In the genomic region with DNA sequence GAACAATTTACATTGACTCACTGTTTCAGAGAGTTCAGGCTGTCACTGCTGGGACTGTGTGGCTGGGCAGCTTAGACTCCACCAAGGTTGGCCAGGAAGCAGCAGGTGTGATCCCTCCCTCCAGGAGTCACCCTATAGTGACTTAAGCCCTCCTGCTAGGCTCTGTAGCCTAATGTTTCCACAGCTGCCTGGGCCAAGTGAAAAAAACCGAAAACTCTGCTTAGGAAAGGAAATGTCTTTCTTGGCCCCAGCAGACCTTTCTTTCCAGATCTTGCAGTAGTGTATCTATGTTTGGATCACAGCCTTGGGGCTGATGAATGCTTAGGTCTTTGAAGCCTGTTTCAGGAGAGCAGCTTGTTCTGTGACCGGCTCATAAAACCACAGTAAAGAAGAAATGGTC, we compare ENCODE assay signal across 18 mouse cellular contexts. TPM values are rescaled to one million over a fixed set of nuclear protein-coding genes. Genes with fewer than 3 reads are reported as not detected.
A peak's percentile ranks its signal among the peaks of the same experiment; 100 is the strongest.
DNase-seq lines count a peak whose midpoint lies in the region; ATAC-seq and TF ChIP-seq lines count a peak whose summit lies in the region.
"Had no signal": no experiment of that assay in that cellular context is flagged by ENCODE, and none has a peak within 500 bp of the region (broad histone marks: within the 10 kb centered on the region; RNA-seq: fewer than 3 reads in every experiment).

No protein-coding gene starts in this region.

- H3K4me2 ChIP-seq in intestine, embryonic 14.5 days (ENCODE audit: low read length), result no peak overlapping the region
- no peak overlapping the region for H3K4me2 ChIP-seq in intestine, postnatal 0 days (replicated peaks; ENCODE audit: low read depth)
- H3K4me2 ChIP-seq in limb, embryonic 11.5 days (ENCODE audit: low read depth, severe bottlenecking), result no peak overlapping the region
- H3K4me2 ChIP-seq: forebrain, embryonic 12.5 days; midbrain, embryonic 12.5 days; neural tube, embryonic 13.5 days had no signal

- H3K36me3 ChIP-seq in intestine, embryonic 14.5 days (ENCODE audit: control insufficient read depth, insufficient read depth, low read length), result no peaks in the 10 kb centered on the region
- H3K36me3 ChIP-seq in intestine, postnatal 0 days (ENCODE audit: control insufficient read depth, insufficient read depth), result no peaks in the 10 kb centered on the region
- H3K36me3 ChIP-seq in limb, embryonic 11.5 days (ENCODE audit: control insufficient read depth, insufficient read depth, low read length), result no peaks in the 10 kb centered on the region
- H3K36me3 ChIP-seq: forebrain, embryonic 12.5 days; midbrain, embryonic 12.5 days; neural tube, embryonic 13.5 days had no signal

- TF ChIP-seq CTCF in intestine, postnatal 0 days (IDR thresholded peaks at IDR 0.05; ENCODE audit: low read depth), result no peak

- DNase-seq in adrenal gland, postnatal 14 days, result peak; percentile 2
- no peak for DNase-seq in adrenal gland, postnatal 10 days
- DNase-seq in intestine, embryonic 14.5 days (ENCODE audit: low spot score), result no peak
- DNase-seq in NIH3T3 (ENCODE audit: low read depth), result peak; percentile 19
- DNase-seq in limb, embryonic 11.5 days (ENCODE audit: low spot score), result no peak
- DNase-seq in adrenal gland, postnatal 36 days, result no peak
- DNase-seq in testis, postnatal 10 days (ENCODE audit: low spot score), result no peak
- DNase-seq: cerebellum, postnatal 36 days; gastrocnemius, postnatal 25 days; lung, postnatal 10 days; right cerebral cortex, adult 18-20 months; thymus, postnatal 25 days had no signal

- 27% methylated on average over 2 of the region's 2 CpGs for whole genome bisulfite sequencing in intestine, embryonic 14.5 days
- 37% methylated on average over 2 of the region's 2 CpGs for WGBS in intestine, postnatal 0 days
- 46% methylated on average over 2 of the region's 2 CpGs for WGBS in limb, embryonic 11.5 days

- H3K27me3 ChIP-seq in intestine, embryonic 14.5 days (replicated peaks; ENCODE audit: control insufficient read depth, insufficient read depth, low read length), result no peaks in the 10 kb centered on the region
- no peaks in the 10 kb centered on the region for H3K27me3 ChIP-seq in intestine, postnatal 0 days (replicated peaks; ENCODE audit: control insufficient read depth, insufficient read depth, low read length)
- no peaks in the 10 kb centered on the region for H3K27me3 ChIP-seq in limb, embryonic 11.5 days (ENCODE audit: control insufficient read depth, insufficient read depth, low read length)
- H3K27me3 ChIP-seq: forebrain, embryonic 12.5 days; midbrain, embryonic 12.5 days; neural tube, embryonic 13.5 days had no signal

- peak overlapping the region; percentile 62; the same call in 1 of the 2 replicates for H3K27ac ChIP-seq in intestine, embryonic 14.5 days (ENCODE audit: low read depth)
- no peak overlapping the region for H3K27ac ChIP-seq in intestine, postnatal 0 days (ENCODE audit: low read depth, low read length)
- peak overlapping the region; percentile 78; the same call in 1 of the 2 replicates for H3K27ac ChIP-seq in limb, embryonic 11.5 days (replicated peaks; ENCODE audit: low read depth, low read length)
- H3K27ac ChIP-seq: hindbrain, postnatal 0 days had no signal

- no peak for ATAC-seq in intestine, embryonic 14.5 days (replicated peaks; ENCODE audit: low FRiP score, low TSS enrichment, low read depth)
- ATAC-seq in intestine, postnatal 0 days, result no peak
- no peak for ATAC-seq in limb, embryonic 11.5 days (ENCODE audit: insufficient number of reproducible peaks, low FRiP score, low TSS enrichment, low read depth)

- peaks cover 14% of the 10 kb centered on the region for H3K4me1 ChIP-seq in intestine, embryonic 14.5 days (replicated peaks; ENCODE audit: control insufficient read depth, insufficient read depth, low read length)
- H3K4me1 ChIP-seq in intestine, postnatal 0 days (replicated peaks; ENCODE audit: control insufficient read depth, insufficient read depth, low read length), result no peaks in the 10 kb centered on the region
- peaks cover 14% of the 10 kb centered on the region for H3K4me1 ChIP-seq in limb, embryonic 11.5 days (ENCODE audit: control insufficient read depth, insufficient read depth, low read length)

- no peak overlapping the region for H3K4me3 ChIP-seq in intestine, embryonic 14.5 days (ENCODE audit: low read depth, low read length)
- no peak overlapping the region for H3K4me3 ChIP-seq in intestine, postnatal 0 days (ENCODE audit: low read depth, low read length)
- no peak overlapping the region for H3K4me3 ChIP-seq in limb, embryonic 11.5 days (ENCODE audit: low read depth, low read length)
- H3K4me3 ChIP-seq: forebrain, embryonic 12.5 days; midbrain, embryonic 12.5 days; neural tube, embryonic 13.5 days had no signal

- no peak overlapping the region for H3K9ac ChIP-seq in intestine, embryonic 14.5 days (ENCODE audit: low read length)
- H3K9ac ChIP-seq in intestine, postnatal 0 days (ENCODE audit: low read depth, low read length), result no peak overlapping the region
- H3K9ac ChIP-seq in limb, embryonic 11.5 days (ENCODE audit: low read length), result no peak overlapping the region
- H3K9ac ChIP-seq: forebrain, embryonic 12.5 days; neural tube, embryonic 13.5 days had no signal

- no peaks in the 10 kb centered on the region for H3K9me3 ChIP-seq in intestine, embryonic 14.5 days (ENCODE audit: control insufficient read depth, low read length)
- no peaks in the 10 kb centered on the region for H3K9me3 ChIP-seq in intestine, postnatal 0 days (ENCODE audit: control insufficient read depth)
- H3K9me3 ChIP-seq in limb, embryonic 11.5 days (ENCODE audit: control insufficient read depth, low read length), result no peaks in the 10 kb centered on the region
- H3K9me3 ChIP-seq: forebrain, embryonic 12.5 days; G1E had no signal

RNA-seq across cellular contexts. Expression of a gene that starts 15.4 kb away (rescaled TPM):
- total RNA-seq in adrenal gland, postnatal 14 days (2021), result 42.1 and 56.4 TPM in 2 replicates
- 10 to 100 TPM; 43.7 to 50.5 TPM for total RNA-seq in adrenal gland, postnatal 10 days (2021)
- 160 and 162 TPM in 2 replicates for polyA plus RNA-seq in intestine, embryonic 14.5 days (2014; fragmentation: Nextera tagmentation; extraction: Ambion mirVana)
- 36.9 and 37.4 TPM in 2 replicates for polyA plus RNA-seq in intestine, postnatal 0 days (2015; fragmentation: Nextera tagmentation; extraction: Ambion mirVana)
- 439 and 485 TPM in 2 replicates for polyA plus RNA-seq in limb, embryonic 11.5 days (2014; fragmentation: Nextera tagmentation; extraction: Ambion mirVana)
- 10 to 100 TPM; 17.3 to 23.5 TPM for total RNA-seq in adrenal gland, postnatal 36 days (2021)

RNA-seq across cellular contexts. Expression of a gene that starts 41.8 kb away (rescaled TPM):
- total RNA-seq in adrenal gland, postnatal 14 days (2021), result 3.5 and 3.9 TPM in 2 replicates
- 1 to 10 TPM; 2.7 to 4.4 TPM for total RNA-seq in adrenal gland, postnatal 10 days (2021)
- 2.1 and 2.6 TPM in 2 replicates for polyA plus RNA-seq in intestine, embryonic 14.5 days (2014; fragmentation: Nextera tagmentation; extraction: Ambion mirVana)
- polyA plus RNA-seq in intestine, postnatal 0 days (2015; fragmentation: Nextera tagmentation; extraction: Ambion mirVana), result 1.3 and 1.7 TPM in 2 replicates
- polyA plus RNA-seq in limb, embryonic 11.5 days (2014; fragmentation: Nextera tagmentation; extraction: Ambion mirVana), result 0.36 and 0.91 TPM in 2 replicates
- total RNA-seq in adrenal gland, postnatal 36 days (2021), result 1 to 10 TPM; 1.7 to 2.6 TPM
- total RNA-seq: G1E had no signal
- polyA plus RNA-seq: G1E had no signal

Comparison
In these comparisons a context has a peak if more than half of its experiments do, and no peak if none do; other contexts are left out.
1. DNase-seq: peak in adrenal gland, postnatal 14 days (single experiment) and NIH3T3 (single experiment); none in adrenal gland, postnatal 10 days (single experiment), intestine, embryonic 14.5 days (single experiment), limb, embryonic 11.5 days (single experiment), adrenal gland, postnatal 36 days (0 of 2) and testis, postnatal 10 days (single experiment).